Mouse (Mus musculus) heart, postnatal 0 days (tissue): Measurements from ENCODE around the gene Cst3. TPM values are rescaled to one million over a fixed set of nuclear protein-coding genes. Genes with fewer than 3 reads are reported as not detected.

ENCODE experiments used
- ATAC-seq: fragments of 200-750 bp; cut with Nextera tagmentation; 2 replicates; pipeline ENCODE4 v1.8.0; 2017; ENCODE audit warnings: low read depth, moderate number of reproducible peaks, moderate library complexity; ENCODE audit not compliant: insufficient read depth
- DNase-seq: peaks from one replicate; pipeline ENCODE4 v3.0.0-alpha.2; 2016; ENCODE audit warnings: low spot score
- H3K27ac ChIP-seq: fragments of 300-500 bp; sonication (generic); 2 replicates; pipeline ENCODE4 v1.5.1; 2014; ENCODE audit warnings: low read depth, mild to moderate bottlenecking
- H3K27me3 ChIP-seq: fragments of 300-500 bp; sonication (generic); 2 replicates; pipeline ENCODE4 v1.6.1; 2014; ENCODE audit warnings: low read length, mixed read lengths; ENCODE audit not compliant: control insufficient read depth, insufficient read depth
- H3K36me3 ChIP-seq: fragments of 300-500 bp; sonication (generic); replicated peaks from 2 replicates; pipeline ENCODE4 v1.6.1; 2014; ENCODE audit warnings: low read length, mixed read lengths; ENCODE audit not compliant: control insufficient read depth, insufficient read depth
- H3K4me1 ChIP-seq: fragments of 300-500 bp; sonication (generic); 2 replicates; pipeline ENCODE4 v1.6.1; 2014; ENCODE audit warnings: antibody characterized with exemption; ENCODE audit not compliant: control insufficient read depth, insufficient read depth
- H3K4me2 ChIP-seq: fragments of 300-500 bp; sonication (generic); 2 replicates; pipeline ENCODE4 v1.6.1; 2014; ENCODE audit warnings: low read depth, mild to moderate bottlenecking, low read length, moderate library complexity
- H3K4me3 ChIP-seq: fragments of 300-500 bp; sonication (generic); 2 replicates; pipeline ENCODE4 v1.5.1; 2014; ENCODE audit warnings: low read depth, low read length
- H3K9ac ChIP-seq: fragments of 300-500 bp; sonication (generic); replicated peaks from 2 replicates; pipeline ENCODE4 v1.6.1; 2014; ENCODE audit warnings: low read depth, low read length, mixed read lengths
- H3K9me3 ChIP-seq: fragments of 300-500 bp; sonication (generic); replicated peaks from 2 replicates; pipeline ENCODE4 v1.6.1; 2016; ENCODE audit warnings: low read length; ENCODE audit not compliant: control insufficient read depth
- CTCF ChIP-seq: IDR thresholded peaks from 2 replicates; pipeline ENCODE4 v1.5.1; 2016; ENCODE audit warnings: antibody characterized with exemption, control low read depth, low read depth
- EP300 ChIP-seq: IDR thresholded peaks from 2 replicates; pipeline ENCODE4 v1.6.1; 2016; ENCODE audit warnings: antibody characterized with exemption, low read depth
- WGBS: fragments of 180-500 bp; shearing (Covaris S2); extraction: QIAGEN DNeasy Blood & Tissue Kit; methylation state at CpG from one replicate; pipeline ENCODE4 v1.1.7; 2014; 5-methylcytosine and 5-hydroxymethylcytosine counted together
- polyA plus RNA-seq: library from polyadenylated mRNA; unstranded; fragments of >200 nt; fragmentation: Nextera tagmentation; extraction: Ambion mirVana; gene quantifications from 2 replicates; pipeline ENCODE4 v1.2.1, GENCODE M21; 2015
- total RNA-seq: library from RNA; depleted of rRNA; stranded (reverse); fragments of >200 nt; gene quantifications from 2 replicates; pipeline ENCODE4 v1.2.3, GENCODE M21; 2014; ENCODE audit warnings: low replicate concordance

The Cst3 gene
- total and polyA plus RNA-seq, 2 experiments from 2014 or later: 499 to 883 TPM

- 0% methylated on average over 2 of the region's 2 CpGs for WGBS
- no peak for ATAC-seq
- Histone ChIP-seq H3K4me1 (peaks cover 42% of the 10 kb centered on the region), H3K27me3 (no peaks in the 10 kb centered on the region), H3K9ac (no peak overlapping the region), H3K36me3 (no peaks in the 10 kb centered on the region), H3K4me3 (no peak overlapping the region), H3K27ac (peak overlapping the region; percentile 64), H3K9me3 (no peaks in the 10 kb centered on the region), H3K4me2 (no peak overlapping the region)
- no peak for TF ChIP-seq EP300
- no peak for TF ChIP-seq CTCF
- peak; percentile 30 for DNase-seq
These were observed 3.2 kb upstream of the Cst3 start for GRCm38 (mm10) chr2:148878641-148879130.

DNA sequence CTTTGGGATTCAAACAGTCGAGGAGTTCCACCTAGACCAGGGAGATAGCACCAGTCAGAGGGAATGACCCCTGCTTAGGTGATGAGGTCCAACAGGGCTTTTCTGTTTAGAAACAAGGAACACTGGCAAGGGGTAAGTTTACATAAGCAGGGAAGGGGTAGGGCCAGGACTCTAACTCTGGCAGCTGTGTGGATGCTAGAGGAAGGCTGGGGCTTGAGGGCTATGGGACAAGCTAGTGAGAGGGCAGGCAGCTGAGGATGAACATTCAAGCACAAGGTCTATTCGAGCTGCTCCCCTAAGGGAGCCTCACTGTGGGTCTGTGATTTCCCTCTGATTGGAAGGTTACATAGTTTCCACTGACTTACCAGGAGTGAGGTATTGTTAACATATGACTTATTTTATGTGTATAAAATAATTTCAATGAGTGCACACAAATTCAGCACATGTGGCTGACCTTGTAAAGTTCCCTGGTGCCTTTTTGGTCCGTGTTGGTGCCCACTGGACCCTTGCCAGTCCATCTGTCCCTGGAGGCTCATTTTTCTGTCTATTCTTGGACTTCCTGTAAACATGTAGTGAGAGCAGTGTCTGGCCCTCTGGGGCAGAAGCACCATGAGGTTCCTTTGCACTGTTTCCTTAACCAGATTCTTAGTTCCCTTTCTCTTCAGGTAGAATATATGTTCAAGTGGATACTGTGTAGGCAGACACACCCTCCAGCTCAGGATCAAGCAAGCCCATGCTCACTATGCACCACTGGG, 1.7 kb upstream of the Cst3 start:
- Histone ChIP-seq H3K9me3 (no peaks in the 10 kb centered on the region), H3K27ac (peak overlapping the region; percentile 40), H3K4me3 (no peak overlapping the region), H3K36me3 (peaks cover 8% of the 10 kb centered on the region), H3K27me3 (no peaks in the 10 kb centered on the region), H3K4me1 (peaks cover 57% of the 10 kb centered on the region), H3K4me2 (no peak overlapping the region), H3K9ac (no peak overlapping the region)
- ATAC-seq (no peak), DNase-seq (no peak)
- 25% methylated on average over 3 of the region's 3 CpGs for WGBS
- no peak for TF ChIP-seq CTCF
- TF ChIP-seq EP300: no peak

GRCm38 (mm10) chr2:148874617-148875334, 716 bp downstream of the Cst3 start:
- H3K9me3 ChIP-seq: no peaks in the 10 kb centered on the region
- peak overlapping the region; percentile 97 for H3K27ac ChIP-seq
- DNase-seq (peak; percentile 27), ATAC-seq (peak; percentile 29)
- H3K9ac ChIP-seq: peak overlapping the region; percentile 91
- peak overlapping the region; percentile 98 for H3K4me3 ChIP-seq
- peaks cover 60% of the 10 kb centered on the region for H3K4me1 ChIP-seq
- no peak for TF ChIP-seq EP300
- TF ChIP-seq CTCF: no peak
- under 1% methylated on average over 34 of the region's 34 CpGs for WGBS
- no peaks in the 10 kb centered on the region for H3K27me3 ChIP-seq
- peak overlapping the region; percentile 91 for H3K4me2 ChIP-seq
- H3K36me3 ChIP-seq: peaks cover 22% of the 10 kb centered on the region

- H3K9ac ChIP-seq: peak overlapping the region; percentile 91
- peak overlapping the region; percentile 97 for H3K27ac ChIP-seq
- peak overlapping the region; percentile 91 for H3K4me2 ChIP-seq
- 17% methylated on average over 3 of the region's 3 CpGs for WGBS
- DNase-seq (no peak), ATAC-seq (no peak)
- peaks cover 57% of the 10 kb centered on the region for H3K4me1 ChIP-seq
- no peaks in the 10 kb centered on the region for H3K27me3 ChIP-seq
- peaks cover 22% of the 10 kb centered on the region for H3K36me3 ChIP-seq
- H3K9me3 ChIP-seq: no peaks in the 10 kb centered on the region
- TF ChIP-seq EP300 (no peak), CTCF (no peak)
- H3K4me3 ChIP-seq: peak overlapping the region; percentile 98
These were observed 1.3 kb downstream of the Cst3 start for GRCm38 (mm10) chr2:148874224-148874616.

DNA sequence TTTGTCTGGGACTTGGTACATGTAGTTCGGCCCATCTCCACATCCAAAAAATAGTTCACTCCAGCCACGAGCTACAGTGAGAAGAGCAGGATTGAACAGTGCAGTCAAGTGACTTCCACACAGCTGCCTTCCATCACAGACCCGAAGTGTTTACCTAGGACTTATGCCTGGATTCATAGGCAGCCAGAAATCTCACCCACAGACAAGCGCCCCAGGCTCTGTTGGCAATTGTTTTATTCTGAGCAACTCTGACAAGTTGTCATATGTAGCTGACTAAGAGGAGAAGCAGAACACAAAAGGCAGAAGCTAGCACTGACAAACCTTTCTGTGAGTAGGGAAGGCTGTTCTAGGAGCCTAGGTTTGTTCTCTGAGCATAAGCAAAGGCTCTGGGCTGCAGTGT, 2.6 kb downstream of the Cst3 start:
- DNase-seq: no peak
- no peaks in the 10 kb centered on the region for H3K9me3 ChIP-seq
- H3K27me3 ChIP-seq: no peaks in the 10 kb centered on the region
- H3K4me3 ChIP-seq: peak overlapping the region; percentile 98
- H3K36me3 ChIP-seq: peaks cover 22% of the 10 kb centered on the region
- H3K4me2 ChIP-seq: peak overlapping the region; percentile 91
- no peak for TF ChIP-seq EP300
- TF ChIP-seq CTCF: no peak
- H3K4me1 ChIP-seq: peaks cover 43% of the 10 kb centered on the region
- H3K9ac ChIP-seq: peak overlapping the region; percentile 91; the same call in 1 of the 2 replicates
- H3K27ac ChIP-seq: peak overlapping the region; percentile 97
- ATAC-seq: no peak
- WGBS: 33% methylated on average over 4 of the region's 4 CpGs
